Mouse (Mus musculus): ENCODE results near the gene Morf4l1.
"Not testable (repeated sequence)": the region's sequence is repeated elsewhere in the genome, so short reads cannot be mapped to it uniquely, and the experiment has no call there.

The Morf4l1 gene

DNA sequence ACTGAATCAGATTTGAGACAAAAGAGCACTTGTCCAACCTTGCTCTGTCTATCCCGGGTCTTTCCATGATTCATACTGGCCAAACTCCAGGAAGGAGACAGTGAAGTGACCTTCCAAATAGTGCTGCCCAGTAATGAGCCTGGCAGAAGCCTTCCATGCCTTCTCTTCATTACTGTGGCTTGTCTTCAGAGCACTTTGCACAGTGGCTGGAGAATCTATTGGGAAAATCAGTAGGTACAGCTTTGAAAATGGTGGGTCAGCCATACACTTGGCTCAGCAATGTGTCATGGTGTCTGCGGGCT lies 54.0 kb downstream of the Morf4l1 start:
- DNase-seq (ENCODE audit: low spot score), result no peak

DNA sequence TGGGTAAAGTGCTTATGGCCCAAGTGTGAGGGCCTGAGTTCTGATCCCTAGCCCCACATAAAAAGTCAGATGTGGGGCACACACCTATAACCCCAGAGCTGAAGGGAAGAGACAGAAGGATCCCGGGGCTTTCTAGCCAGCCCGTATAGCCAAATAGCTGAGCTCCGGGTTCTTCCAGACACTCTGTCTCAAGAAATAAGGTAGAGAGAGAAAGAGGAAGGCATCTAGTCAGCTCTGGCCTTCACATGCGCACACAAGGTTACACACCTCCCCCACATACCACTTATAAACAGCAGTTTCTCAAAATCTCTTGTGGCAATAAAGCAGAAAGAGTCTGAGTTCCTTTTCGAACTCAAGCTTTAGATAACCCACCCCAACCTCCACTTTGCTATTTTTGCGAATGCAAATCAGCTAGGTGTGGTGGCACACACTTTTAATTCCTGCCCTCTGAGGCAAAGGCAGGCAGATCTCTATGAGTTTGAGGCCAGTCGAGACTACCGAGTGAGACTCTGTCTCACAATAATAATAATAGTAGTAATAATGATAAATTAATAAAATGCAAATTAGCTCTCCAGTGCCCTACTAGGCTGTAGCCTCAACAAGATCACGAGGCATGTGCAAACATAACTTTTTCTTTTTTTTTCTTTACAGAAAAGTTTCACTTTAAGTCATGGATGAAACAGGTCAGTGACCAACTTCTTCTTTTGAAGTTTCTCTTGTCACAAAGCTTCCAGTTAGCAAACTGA lies 54.6 kb downstream of the Morf4l1 start:
- no peak for DNase-seq (ENCODE audit: low spot score)

- no peak for DNase-seq (ENCODE audit: low spot score)
Measured at GRCm38 (mm10) chr9:90056716-90057115, 57.9 kb downstream of the Morf4l1 start.

DNA sequence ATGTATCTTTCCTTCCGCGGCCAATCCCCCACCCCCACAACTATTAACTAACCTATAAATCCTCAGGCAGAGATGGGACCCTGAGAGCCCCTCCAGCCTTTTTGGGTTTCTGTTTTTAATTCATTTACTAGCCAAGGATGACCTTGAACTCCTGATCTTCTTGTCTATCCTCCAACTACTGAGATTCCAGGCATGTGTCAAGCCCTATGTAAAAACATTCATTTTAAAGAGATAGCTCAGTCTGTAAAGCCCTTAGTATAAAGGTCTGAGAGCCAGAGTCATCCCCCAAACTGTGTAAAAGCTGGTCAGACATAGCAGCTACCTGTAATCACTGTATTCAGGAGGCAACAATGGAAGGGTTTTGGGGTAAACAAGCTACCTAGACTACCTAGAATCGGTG lies 58.7 kb downstream of the Morf4l1 start:
- no peak for DNase-seq (ENCODE audit: low spot score)

- DNase-seq (ENCODE audit: low spot score), result no peak
Measured at GRCm38 (mm10) chr9:90055409-90055808, 59.2 kb downstream of the Morf4l1 start.

DNA sequence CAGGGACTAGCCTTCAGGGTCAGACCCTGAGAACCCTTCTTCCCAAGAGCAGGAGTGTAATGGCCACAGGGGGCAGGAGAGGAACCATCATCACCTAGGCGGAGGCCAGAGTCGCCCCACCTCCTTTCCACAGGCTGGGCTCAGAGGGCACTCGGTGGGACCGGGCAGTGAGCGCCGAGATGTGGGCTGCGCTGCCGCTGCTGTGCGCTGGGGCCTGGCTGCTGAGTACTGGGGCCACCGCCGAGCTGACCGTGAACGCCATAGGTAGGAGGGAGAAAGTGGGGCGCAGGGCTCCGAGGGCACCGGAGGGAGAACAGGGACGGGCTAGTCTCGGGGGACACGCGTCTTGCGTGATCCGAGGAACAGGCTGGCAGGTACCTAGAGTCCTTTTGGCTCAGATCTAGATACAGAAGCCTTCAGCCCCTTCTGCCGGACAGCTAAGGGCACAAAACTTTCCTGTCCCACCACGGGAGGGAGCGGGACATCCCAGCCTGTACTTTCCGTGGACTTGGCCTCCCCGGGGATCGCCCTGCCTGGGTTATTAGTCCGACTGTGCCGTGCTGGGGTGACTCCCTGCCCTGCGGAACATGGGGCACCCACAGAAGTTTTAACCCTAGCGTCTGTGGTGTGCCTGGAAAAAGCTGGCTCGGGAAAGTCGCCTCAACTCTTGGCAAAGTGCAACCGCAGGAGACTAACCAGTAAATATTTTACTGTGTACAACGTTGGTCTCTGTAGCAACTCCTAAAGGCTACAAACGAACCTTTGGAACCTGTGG lies 60.0 kb downstream of the Morf4l1 start:
- DNase-seq (ENCODE audit: low spot score), result peak; percentile 58

DNA sequence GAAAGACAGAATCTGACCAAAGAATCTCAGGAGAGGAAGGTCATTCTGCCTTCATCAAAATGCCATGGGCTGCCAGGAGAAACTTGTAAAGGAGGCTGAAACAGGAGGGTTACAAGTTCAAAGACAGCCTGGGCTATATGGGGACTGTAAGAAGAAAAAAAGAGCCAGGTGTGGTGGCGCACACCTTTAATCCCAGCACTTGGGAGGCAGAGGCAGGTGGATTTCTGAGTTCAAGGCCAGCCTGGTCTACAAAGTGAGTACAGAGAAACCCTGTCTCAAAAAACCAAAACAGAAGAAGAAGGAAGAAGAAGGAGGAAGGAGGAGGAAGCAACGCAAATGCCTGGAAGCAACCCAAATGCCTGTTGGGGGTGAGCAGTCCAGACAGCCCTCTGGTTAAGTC lies 60.7 kb downstream of the Morf4l1 start, which contains the start of gene Ctsh:
TSS of gene Ctsh (plus strand) at position 301 of the 400 bp plus-strand sequence.
- DNase-seq (ENCODE audit: low spot score), result no peak

- no peak for DNase-seq (ENCODE audit: low spot score)
Measured at GRCm38 (mm10) chr9:90047937-90048627, 66.5 kb downstream of the Morf4l1 start.

GRCm38 (mm10) chr9:90045191-90045590 lies 69.4 kb downstream of the Morf4l1 start:
- DNase-seq (ENCODE audit: low spot score), result no peak

- not testable (repeated sequence) for DNase-seq (ENCODE audit: low spot score)
Measured at GRCm38 (mm10) chr9:90042906-90043305, 71.7 kb downstream of the Morf4l1 start.
